Mouse (Mus musculus) gastrocnemius, postnatal 4 days (tissue): ENCODE measurements at regions not wholly inside any gene's neighbourhood (a gene's known extent, or its start where the extent isn't known, plus 50 kb on each side); places are given as distances from the start of the nearest gene placed in this dataset.

Source experiments
- DNase-seq, 2 experiments: peaks; one replicate each; pipeline ENCODE4 v3.0.0; 2021 to 2022; ENCODE audit warnings: low spot score in 2 of 2, mixed read lengths in 2 of 2

DNA sequence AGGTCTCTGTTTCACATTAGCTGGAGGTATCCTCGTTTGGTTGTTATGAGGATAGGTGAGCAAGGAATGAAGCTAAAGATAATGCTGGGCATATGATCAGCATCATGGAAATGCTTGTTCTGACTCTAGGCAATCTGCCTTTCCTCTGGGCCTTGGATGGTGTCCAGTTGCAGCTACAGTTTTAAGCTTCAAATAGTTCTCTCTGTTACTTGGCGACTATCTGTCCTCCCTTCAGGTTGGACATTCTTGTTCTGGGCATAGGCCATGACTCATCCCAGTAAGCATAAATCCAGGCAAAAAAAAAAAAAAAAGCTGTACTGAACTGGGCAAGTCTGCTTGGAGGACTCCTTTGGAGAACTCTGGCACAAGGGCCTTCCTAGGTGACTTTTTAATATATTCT, 776.9 kb downstream of the Kcnma1 start:
- DNase-seq: no peak

DNA sequence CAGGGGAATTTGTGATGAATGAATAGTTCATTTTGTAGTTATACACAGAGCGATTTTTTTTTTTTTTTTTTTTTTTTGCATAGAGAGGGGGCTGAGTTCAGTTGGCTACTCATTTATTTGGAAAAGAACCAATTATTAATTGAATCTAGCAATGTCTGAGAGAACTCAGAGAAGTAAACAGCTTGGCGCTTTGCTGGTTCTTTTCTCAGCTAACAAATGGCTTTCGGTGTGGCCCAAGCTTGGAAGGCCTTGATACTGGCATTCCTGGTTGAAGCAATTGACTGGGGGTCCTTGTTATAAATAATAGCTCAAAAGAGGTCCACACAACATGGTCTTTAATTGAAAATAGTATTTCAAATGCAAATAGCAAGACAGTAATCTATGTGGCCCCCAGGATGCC, 815.6 kb downstream of the Kcnma1 start:
- no peak for DNase-seq

DNA sequence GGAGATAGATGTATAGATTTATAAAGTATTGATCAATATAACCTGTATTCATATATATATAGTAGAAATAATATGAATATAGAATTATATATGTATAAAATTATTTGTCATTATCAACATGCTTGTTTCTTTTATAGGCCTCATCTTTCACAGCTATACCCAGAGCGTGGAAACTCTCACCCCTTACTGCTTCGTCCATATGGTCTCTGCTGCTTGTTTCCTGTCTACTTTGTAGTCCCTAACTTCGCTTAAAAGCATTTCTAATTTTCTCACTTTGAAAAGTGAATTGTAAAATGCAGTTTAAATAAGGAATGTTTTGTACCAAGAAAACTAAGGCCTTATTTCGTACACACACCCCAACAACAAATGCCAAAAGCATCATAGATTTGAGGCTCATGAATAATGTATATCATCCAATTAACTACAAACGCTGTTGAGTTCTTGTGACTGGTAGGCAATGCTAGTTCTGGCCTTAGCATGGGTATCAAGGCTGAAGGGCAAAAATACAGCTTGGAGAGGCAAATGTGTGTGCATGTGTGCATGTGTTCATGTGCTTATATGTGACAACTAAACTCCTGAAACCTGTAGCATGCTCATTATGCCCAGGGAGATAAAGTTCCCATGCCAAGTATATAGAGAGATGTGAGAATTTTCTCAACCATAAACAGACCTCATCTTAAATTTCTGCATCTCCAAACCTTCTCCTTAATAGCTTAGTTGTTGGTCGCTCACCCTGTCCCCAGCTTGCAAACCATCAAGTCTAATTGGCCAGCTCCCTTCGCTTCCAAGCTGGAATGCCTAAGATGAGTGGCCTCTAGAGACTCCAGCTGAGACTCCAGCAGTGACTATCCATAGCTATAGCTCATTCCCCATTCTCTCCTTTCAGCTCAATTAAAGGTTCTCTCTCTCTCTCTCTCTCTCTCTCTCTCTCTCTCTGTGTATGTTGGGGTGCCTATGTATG, 819.4 kb downstream of the Kcnma1 start:
- no peak for DNase-seq

DNA sequence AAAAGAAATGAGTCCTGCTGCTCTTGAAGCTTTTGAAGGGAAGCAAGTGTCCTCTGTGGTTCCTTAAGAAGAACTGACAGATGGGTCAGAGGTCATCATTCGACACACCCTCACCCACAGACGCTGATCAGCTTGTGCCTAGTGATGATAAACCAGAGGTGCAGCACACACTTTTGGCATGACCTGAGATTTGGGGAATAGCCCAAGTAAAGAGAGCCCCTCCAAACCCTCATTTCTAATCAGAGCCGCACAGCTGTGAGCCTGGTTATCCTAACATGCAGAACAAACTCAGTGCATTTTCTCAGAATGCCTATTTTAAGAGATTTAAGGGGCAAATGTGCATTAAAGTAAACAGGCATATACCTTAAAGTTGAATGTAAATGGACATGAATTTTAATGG, 821.7 kb downstream of the Kcnma1 start:
- no peak for DNase-seq

DNA sequence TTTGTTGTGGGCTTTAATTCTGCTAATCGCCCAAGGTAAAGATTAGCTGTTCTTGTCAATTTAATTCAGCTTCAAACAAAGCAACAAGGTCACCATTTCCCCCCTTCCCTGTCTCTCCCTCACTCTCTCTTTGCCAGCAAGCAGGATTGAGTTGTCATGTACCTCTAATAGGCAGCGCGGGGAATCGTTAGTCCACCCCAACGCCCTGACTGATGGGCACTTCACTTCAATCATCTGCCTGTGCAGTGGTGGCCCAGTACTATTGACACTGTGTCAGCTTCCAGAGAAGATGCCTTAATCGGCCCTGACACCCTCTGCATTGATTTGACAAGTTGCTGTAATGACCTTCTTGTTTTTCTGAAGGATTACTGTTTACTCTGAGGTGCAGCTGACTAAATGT, 828.9 kb downstream of the Kcnma1 start:
- no peak for DNase-seq

DNA sequence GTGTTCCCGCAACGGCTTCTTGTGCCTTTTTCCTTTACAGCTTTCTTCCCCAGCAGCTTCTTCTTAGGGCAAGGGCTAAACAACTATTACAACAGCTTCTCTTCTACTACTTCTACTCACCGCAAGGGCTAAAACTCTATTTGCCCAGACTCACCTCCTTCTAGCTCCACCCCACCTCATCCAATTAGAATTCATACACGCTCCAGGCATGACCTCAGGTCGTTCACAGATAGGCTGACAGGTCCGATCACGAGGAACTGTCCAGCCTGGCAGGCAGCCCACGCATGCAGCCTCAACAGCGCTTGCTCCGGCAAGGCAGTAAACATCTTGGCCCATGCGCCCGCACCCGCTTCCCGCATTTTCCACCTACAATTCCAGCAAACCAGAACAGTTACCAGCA, 844.9 kb downstream of the Kcnma1 start:
- no peak for DNase-seq

DNA sequence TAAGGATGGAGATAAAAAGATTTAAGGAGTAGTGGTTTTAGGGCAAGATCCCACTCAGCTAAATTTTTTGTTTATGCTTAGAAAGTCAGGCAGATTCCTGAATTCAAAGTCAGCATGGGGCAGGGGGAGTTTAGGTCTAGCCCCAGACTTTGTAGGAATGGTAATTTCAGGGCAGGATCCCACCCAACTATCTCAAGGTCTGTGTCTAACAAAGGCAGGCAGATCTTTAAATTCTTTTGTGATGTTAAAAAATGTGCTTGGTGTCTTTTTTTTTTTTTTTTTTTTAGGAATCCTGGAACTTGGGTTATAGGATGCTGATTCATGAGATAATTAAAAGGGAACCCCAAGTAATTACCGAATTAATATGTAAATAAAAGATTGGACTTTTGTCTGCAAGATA, 853.7 kb downstream of the Kcnma1 start:
- DNase-seq: no peak

DNA sequence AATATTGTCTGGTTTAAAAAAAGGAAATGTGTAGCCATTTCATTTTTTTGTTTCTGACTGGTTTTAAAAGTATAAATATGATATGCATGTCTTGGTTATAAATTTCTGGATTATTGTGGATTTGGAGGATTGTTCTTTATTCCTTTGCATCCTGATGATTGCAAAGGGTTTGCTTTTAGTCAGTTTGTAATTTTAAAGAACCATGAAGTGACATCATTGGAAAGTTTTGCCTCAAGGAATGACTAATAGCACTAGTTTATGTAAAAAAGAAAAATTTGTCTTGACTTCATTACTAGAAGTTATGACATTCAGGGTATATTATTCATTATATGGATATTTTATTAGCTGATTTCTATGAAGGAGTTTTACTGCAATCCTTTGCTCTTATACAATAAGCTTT, 863.9 kb downstream of the Kcnma1 start:
- no peak for DNase-seq

DNA sequence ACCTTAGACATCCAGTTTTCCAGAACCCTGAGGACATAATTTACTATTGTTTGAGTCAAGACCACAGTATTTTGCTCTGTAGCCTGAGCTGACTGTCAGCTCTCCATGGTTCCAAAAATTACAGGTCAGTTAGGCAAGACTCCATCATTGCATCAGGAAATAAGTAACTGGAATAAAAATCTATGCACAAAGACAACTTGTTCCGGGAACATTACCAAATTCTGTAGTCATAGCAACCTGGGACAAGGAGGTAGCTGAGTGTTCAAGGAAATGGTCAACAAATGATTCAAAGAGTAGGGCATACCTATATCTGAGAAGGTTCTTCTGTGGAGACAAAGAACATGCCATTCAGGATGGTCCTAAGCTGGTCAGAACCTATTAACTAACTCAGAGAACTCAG, 867.3 kb downstream of the Kcnma1 start:
- no peak for DNase-seq

DNA sequence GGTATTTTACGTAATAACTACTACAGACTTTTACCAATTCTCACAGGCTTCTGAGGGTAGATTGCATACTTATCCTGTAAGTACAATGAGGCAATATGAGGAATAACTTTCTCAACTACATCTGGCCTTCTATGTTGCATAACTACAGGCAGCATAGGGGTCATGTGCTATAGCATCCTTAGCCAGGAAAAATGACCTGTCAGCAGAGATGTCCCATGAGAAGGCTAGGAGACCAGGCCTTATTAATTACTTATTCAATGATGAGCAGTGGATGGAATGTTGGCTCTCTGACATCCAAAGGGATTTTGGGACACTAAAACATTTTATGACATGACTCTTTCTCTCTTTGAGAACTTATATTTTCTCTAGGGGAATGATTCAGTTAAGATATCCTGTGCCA, 873.9 kb downstream of the Kcnma1 start:
- no peak for DNase-seq

DNA sequence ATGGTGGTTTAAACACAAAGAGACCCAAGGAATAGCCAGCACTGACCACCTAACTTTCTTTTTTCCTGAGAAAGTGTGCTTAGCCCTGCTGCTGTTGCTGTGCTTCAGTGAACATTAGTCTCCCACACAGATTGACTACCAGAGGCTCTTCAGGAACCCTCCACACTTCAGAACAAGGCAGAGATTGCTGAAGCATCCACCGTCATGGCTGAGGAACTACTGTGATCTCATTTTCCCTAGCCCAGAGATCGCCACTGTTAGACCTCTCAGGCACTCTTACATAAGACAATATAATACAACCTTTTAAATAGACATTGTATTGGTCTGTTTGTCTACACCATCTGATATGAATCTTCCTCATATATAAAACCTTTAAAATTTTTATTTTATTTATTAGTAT, 879.6 kb downstream of the Kcnma1 start:
- DNase-seq: no peak

DNA sequence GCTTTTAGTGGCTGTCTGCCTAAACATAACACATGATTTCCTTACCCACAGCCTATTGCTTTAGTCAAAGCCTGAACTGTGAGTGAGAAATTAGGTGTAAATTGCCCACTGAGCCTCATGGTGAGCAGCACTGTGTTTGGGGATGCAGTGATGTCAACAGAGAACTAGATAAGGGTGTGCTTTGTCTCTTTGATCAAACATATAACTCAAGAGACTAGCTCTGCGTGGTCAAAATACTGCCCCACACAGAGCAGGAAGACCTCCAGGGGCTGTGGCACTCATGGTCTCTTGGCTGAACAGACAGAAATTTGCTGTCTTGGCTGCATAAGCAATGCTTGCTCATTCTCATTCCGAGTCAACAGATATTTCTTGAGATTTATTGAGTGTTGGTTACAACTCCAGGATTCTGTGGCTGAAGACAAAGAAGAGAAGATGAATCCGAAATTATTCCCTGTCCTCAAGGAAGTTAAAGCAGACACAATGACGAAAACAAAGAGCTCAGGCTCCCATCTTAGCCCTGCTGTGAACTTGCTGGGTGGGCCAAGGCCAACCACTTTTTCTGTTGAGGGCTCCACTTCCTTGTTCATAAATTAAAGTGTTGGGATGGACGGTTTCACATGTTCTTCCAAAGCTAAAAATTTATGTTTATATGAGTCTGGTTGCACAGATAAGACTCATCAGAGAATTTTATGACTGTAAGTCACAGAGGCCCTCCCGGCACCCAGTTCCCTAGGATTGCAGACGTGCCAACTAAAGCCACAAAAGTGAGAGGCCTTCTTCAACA, 882.4 kb downstream of the Kcnma1 start:
- peak in 1 of 2 experiments; percentile 15 for DNase-seq

DNA sequence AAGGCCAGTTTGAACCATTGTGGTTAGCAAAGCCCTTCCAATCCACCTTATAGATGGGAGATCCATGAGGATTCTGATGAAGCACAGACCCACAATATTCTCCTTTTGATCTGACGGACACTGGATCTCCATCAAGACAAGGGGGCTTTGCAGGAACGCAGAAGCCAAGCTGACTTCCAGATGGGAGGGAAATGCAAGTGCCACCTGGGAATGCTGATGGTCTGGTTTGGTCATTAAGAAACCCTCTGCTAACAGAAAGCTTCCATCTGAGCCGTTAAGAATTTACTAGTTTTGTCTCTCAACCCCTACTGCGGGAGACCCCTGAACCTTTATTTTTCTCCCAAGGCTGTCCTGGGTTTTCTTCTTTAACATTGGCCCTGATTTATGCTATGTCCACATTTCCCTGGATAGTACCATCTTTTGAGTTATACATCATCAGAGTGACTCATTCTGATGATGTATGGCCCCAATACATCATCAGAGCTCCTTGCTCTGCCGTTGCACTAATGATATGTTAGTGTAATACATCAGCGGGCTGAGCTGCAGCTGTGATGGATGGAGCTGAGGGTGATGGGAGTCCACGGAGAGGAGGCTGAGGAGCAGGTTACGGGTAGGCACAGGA, 898.3 kb downstream of the Kcnma1 start:
- no peak for DNase-seq

DNA sequence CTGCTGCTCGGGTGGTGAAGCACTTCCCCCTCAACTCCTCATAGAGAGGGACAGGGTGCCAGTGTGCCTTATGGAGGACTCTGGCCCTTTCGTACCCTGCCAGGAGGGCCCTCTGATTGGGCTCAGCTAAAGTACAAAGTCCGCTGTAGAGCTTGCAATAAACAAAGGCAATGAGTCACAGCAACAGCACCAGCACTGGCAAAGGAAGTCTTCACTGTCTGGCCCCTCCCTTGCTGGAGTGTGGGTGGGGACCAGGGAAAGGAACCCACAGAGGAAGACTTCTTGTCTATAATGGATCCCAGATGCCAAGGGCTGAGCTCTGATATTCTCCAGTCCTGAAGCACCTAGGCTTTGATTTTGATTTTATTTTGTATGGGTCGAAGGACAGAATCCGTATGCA, 899.4 kb downstream of the Kcnma1 start:
- DNase-seq: no peak

DNA sequence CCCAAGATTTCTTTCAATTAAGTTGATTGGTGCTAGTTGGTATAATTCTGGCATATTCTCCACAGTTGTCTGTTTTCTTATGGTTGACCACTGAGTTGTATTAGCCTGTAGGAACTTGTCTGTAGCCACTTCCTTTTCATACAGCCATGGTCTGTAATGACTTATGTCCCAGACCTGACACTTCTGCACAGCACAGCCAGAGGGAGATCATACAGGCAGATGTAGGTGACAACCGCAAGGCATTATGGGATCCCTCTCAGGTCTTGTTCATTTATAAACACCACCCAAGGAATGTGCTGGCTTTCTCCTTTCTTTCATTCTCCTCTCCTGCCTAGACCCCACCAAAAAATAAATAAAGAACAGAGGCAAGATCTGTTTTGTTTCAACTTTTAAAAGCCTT, 899.8 kb downstream of the Kcnma1 start:
- no peak for DNase-seq

DNA sequence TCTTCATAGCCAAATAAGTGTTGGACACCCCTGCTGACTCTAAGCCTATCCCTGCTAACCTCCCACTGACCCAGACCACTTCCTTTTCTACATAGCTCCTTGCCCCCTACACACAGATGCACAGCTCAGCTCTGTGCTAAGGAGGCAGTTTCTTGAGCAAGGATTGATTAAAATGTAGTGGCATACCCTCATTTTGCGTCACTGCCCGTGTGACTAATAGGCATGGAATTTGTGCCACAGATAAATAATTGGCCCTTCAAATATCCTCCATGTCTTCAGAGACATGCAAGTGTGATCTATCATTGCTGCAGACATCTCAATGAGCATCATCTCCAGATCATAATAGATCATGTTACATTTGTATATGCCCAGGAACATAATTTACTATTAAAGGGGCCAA, 901.9 kb downstream of the Kcnma1 start:
- DNase-seq: no peak

DNA sequence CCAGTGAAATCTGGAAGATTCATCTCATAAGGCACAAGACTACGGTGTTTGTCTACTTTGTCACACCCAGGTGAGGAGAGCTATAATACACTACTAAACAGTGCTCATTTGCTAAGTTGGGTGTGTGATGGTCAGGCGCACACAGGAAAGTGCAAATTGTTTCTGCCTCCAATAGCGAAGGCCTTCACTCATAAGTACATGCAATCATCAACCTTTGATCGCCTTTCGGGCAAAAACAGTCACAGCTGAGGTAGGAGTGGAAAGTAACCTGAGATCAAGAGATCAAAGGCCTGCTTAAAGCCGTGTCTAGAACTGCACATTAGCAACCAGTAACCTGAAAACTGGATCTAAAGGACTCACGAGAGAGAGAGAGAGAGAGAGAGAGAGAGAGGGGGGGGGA, 905.7 kb downstream of the Kcnma1 start:
- DNase-seq: no peak

DNA sequence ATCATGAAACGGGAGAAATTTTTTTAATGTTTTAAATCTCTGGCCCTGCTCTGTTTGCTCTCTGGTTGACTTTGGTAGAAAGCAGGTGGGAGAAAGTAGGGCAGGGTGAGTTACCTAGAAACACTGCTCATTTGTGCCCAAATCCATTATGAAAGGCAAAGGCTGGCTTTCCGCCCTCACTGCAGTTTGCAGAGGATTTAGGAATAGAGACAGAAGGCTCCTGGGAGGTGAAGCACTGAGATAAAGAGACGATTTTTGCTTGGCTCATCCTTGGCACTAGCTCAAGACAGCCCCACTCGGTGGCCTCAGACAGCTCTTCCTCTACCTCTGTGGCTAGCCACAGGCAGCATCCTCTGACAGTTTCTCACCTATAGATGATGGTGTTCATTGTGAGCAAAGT, 906.8 kb downstream of the Kcnma1 start:
- no peak for DNase-seq
